Mouse (Mus musculus) testis, postnatal 14 days (tissue): Measurements from ENCODE around the gene C1ql4.
"Not testable (repeated sequence)": the region's sequence is repeated elsewhere in the genome, so short reads cannot be mapped to it uniquely, and the experiment has no call there.

Experiments
- DNase-seq: peaks from one replicate; pipeline ENCODE4 v3.0.0; 2021; ENCODE audit warnings: low spot score

C1ql4 gene

GRCm38 (mm10) chr15:99098493-99098861 is 10.9 kb upstream of the C1ql4 start:
- DNase-seq, result no peak

GRCm38 (mm10) chr15:99097840-99098492 is 10.3 kb upstream of the C1ql4 start:
- DNase-seq, result no peak

GRCm38 (mm10) chr15:99096831-99097500 is 9.3 kb upstream of the C1ql4 start:
- DNase-seq, result no peak

- DNase-seq, result no peak
These were observed 8.6 kb upstream of the C1ql4 start for GRCm38 (mm10) chr15:99096061-99096793.

- DNase-seq, result no peak
These were observed 7.7 kb upstream of the C1ql4 start for GRCm38 (mm10) chr15:99095356-99095755.

GRCm38 (mm10) chr15:99094631-99095270 is 7.1 kb upstream of the C1ql4 start:
- DNase-seq, result no peak

DNA sequence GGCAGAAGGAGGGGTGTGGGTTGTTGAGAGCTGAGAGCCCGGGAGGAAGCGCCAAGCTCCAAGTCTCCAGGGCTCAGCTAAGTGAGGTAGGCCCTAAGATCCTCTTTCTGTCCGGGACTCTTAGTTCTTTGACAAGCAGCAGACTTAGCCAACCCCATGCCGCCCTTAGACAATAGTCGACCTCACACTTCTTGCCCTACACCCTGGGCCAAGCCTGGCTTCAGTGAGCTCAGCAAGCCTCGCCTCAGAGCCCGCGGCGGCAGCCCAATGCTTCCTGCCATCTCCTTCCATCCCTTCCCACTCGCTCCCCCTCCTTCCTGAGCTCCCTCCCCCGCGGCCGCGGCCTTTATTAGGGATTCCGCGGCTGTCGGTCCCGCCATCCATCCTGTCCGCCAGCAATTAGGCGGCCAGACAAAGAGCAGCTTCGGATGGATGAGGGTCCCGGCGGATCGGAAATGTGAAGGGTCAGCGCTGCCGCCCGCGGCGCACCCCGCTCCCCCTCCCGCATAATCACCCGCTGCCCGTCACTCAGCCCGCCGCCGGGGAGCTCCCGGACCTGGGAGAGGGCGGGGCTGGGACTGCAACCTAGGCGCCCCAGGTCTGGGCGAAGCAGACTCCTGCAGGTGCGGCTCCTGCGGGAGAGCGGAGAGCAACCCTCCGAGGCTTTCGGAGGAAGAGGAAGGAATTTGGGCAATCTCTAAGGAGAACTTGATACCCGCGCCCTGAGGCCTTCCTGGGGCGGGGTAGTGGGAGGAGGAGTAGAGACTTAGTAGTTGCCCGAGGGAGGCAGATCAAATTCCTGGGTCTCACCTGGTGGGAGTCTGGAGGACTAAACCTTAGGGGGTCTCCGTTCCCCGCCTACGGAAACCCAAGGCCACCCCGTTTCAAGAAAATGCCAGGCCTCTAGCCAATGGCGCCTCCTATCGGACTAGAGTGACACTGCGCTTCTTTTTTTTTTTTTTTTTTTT is 6.0 kb upstream of the C1ql4 start:
- DNase-seq, result no peak

DNA sequence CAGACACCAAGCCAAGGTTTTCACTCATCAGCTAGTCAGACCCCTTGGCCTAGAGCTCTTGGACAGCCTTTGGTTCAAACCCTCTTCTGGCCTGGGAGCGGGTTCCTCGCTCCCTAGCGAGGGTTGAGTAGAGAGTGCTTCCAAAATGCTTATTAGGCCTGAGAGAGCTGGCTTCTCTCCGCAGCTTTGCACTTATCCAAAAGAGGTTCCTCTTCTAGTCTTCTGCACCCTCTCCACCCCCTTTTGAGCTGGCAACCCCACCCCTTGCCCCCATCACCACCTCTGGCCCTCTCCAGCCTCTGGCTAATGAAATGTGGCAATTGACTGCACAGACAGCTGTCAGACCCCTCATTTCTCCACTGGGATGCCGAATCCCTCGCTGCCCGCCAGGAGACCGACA is 5.3 kb upstream of the C1ql4 start, which contains the start of gene Dnajc22:
TSS of gene Dnajc22 (plus strand) at position 301 of the 400 bp plus-strand sequence.
- DNase-seq, result no peak

GRCm38 (mm10) chr15:99089069-99089468 is 1.5 kb upstream of the C1ql4 start:
- DNase-seq, result no peak

- DNase-seq, result peak; percentile 74
These were observed 675 bp upstream of the C1ql4 start for GRCm38 (mm10) chr15:99088292-99088691.

DNA sequence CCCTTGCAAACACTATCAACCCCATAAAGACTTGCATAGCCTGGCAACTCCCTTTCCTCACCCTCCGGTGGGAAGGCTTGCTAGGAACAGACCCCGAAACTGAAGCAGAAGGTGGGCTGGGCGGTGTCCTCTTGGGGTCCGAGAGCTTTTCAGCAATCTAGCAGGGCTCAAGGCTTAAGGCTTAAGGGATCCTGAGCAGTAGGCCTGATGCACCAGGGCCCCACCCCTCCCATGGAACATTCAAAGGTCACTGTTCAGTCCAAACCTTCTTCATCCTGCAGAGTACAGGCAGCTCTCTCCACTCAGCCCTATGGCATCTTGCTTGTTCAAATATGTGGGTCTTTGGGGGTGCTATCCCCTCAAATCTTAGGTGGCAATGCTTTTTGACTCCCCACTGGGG is 1.6 kb downstream of the C1ql4 start:
- DNase-seq, result no peak

GRCm38 (mm10) chr15:99084618-99085017 is 3.0 kb downstream of the C1ql4 start:
- DNase-seq, result no peak

DNA sequence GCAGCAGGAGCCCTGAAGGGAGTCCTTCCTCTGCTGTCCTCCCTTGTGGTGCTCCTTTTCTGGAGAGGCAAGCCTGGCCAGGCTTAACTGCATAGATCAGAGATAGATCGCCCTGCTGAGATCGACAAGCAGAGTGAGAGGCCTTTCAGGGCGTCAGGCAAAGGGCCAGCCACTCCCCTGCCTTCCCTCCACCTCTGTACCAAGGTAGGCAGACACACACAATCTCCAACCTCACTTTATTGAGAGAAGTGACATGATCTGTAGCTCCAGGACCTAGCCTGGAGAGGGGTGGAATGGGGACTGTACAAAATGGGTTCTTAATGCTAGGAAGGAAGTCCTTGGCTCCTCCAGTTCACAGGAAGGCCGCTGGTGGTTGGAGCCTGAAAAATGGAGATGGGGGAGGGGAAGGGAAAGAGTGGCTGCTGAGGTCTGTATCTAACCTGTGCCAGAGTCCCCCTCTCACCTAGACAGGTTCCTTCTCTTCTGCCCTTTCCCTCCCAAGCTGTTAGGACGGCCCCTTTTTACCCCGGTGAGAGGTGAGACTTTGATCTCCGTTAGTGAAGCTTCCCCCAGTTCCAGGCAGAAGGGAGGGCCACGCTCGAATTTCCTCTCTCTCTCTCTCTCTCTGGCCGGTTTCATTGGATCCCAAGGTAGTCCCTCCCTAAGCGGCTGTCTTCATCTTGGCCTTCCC is 3.6 kb downstream of the C1ql4 start:
- DNase-seq, result no peak

DNA sequence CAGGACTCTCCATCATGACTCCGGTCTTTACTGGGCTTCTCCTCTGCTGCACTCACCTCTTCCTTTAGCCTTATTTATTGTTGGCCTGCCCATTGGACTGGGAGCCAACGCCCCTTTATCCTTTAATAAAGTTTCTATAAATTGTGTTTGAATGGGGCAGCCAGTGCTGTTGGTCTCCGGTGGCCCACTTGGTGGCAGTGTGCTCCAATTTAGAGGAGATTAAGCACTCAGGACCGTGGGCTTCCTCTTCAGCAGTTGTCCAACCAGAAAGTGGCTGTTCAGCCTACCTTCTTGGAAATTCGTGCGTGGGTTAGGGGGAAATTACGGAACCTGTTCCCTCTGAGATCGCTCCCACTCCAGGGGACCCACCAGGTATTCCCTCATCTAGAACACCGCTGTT is 4.4 kb downstream of the C1ql4 start:
- DNase-seq, result no peak

- DNase-seq, result no peak
These were observed 4.8 kb downstream of the C1ql4 start for GRCm38 (mm10) chr15:99082840-99083239.

DNA sequence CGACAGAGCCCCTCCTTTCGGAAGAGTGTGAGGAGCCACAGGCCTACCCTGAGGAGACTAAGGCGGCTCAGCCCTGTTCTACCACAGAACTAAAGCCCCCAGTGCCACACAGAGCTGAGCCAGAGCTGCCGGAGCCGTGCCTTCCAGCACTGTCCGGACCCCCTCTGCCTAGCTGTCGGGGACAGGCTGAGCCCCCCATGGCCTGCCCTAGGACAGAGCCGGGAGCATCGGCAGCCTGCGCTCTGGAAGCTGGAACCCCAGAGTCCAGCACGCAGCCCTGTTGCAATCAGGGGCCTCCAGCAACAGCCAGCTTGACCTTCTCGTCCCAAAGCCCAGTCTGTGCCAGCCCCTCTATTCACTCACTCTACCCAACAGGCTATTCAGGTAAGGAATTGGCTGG is 5.3 kb downstream of the C1ql4 start:
- no peak for DNase-seq

- DNase-seq, result no peak
These were observed 7.8 kb downstream of the C1ql4 start for GRCm38 (mm10) chr15:99079804-99080203.

GRCm38 (mm10) chr15:99078181-99078910 is 9.3 kb downstream of the C1ql4 start:
- DNase-seq, result no peak

GRCm38 (mm10) chr15:99076011-99076410 is 11.6 kb downstream of the C1ql4 start:
- not testable (repeated sequence) for DNase-seq
